Mouse (Mus musculus) lung, adult 2 months (tissue): ENCODE measurements around the gene Lrr1.

ENCODE experiments used
- CTCF ChIP-seq: fragments of 200-500 bp; IDR thresholded peaks from 2 replicates; pipeline ENCODE4 v1.5.1; 2011; ENCODE audit warnings: mild to moderate bottlenecking, low read length, control low read depth; ENCODE audit not compliant: insufficient read depth
- POLR2A ChIP-seq: fragments of 200-500 bp; IDR thresholded peaks from 2 replicates; pipeline ENCODE4 v1.6.1; 2011; ENCODE audit warnings: low read depth, mild to moderate bottlenecking, control low read depth, low read length, borderline replicate concordance; ENCODE audit errors: extremely low read depth

DNA sequence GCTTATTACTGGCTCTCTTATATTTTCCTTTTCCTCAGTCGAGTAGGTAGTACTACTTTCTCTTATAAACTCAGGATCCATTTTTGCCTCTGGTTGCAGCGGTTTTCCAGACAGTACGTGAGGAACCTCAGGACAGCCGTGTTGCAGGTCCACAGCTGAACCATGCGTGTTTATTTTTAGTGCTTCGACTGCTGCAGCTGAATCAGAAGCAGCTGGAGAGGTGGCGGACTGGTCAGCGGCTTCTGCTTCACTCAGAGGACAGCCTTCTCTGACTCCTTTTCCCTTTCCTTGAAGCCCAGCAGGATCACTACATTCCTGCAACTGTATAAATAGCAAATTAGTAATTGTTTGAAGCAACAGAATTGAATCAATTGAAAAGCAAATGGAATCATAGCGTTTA, 21.5 kb downstream of the Lrr1 start:
- no peak for TF ChIP-seq CTCF
- TF ChIP-seq POLR2A, result no peak
